ENCODE assay signal across 31 mouse cellular contexts in genomic region chr9:34239531-34239930, GRCm38 (mm10).
DNase-seq lines count a peak whose midpoint lies in the region; ATAC-seq and TF ChIP-seq lines count a peak whose summit lies in the region.
"Had no signal": no experiment of that assay in that cellular context is flagged by ENCODE, and none has a peak within 500 bp of the region (broad histone marks: within the 10 kb centered on the region; RNA-seq: fewer than 3 reads in every experiment).

No protein-coding gene starts in this region.

- H3K27me3 ChIP-seq in midbrain, postnatal 0 days (ENCODE audit: insufficient read depth, low read length): no peaks in the 10 kb centered on the region
- H3K27me3 ChIP-seq in midbrain, embryonic 14.5 days (ENCODE audit: control insufficient read depth, insufficient read depth, low read length): no peaks in the 10 kb centered on the region
- H3K27me3 ChIP-seq: CH12.LX; embryonic facial prominence, embryonic 13.5 days; forebrain, embryonic 15.5 days; heart, embryonic 13.5 days had no signal

- H3K36me3 ChIP-seq in midbrain, postnatal 0 days (ENCODE audit: insufficient read depth, low read length): no peaks in the 10 kb centered on the region
- no peaks in the 10 kb centered on the region for H3K36me3 ChIP-seq in midbrain, embryonic 14.5 days (ENCODE audit: control insufficient read depth, insufficient read depth, low read length)
- H3K36me3 ChIP-seq: embryonic facial prominence, embryonic 10.5 days; embryonic facial prominence, embryonic 13.5 days; forebrain, embryonic 10.5 days; forebrain, embryonic 15.5 days; G1E; heart, embryonic 10.5 days; heart, embryonic 13.5 days had no signal

- no peak overlapping the region for H3K4me2 ChIP-seq in midbrain, postnatal 0 days (ENCODE audit: low read depth, low read length, poor library complexity, severe bottlenecking)
- H3K4me2 ChIP-seq in midbrain, embryonic 14.5 days (ENCODE audit: low read length): no peak overlapping the region
- H3K4me2 ChIP-seq: embryonic facial prominence, embryonic 13.5 days; forebrain, embryonic 15.5 days; heart, embryonic 13.5 days; hindbrain, embryonic 14.5 days had no signal

- H3K9me3 ChIP-seq in midbrain, postnatal 0 days (ENCODE audit: low read length): no peaks in the 10 kb centered on the region
- H3K9me3 ChIP-seq in midbrain, embryonic 14.5 days (ENCODE audit: control insufficient read depth, low read length): no peaks in the 10 kb centered on the region
- H3K9me3 ChIP-seq: embryonic facial prominence, embryonic 10.5 days; embryonic facial prominence, embryonic 13.5 days; forebrain, embryonic 10.5 days; forebrain, embryonic 15.5 days; heart, embryonic 10.5 days; heart, embryonic 13.5 days had no signal

- TF ChIP-seq CTCF in midbrain, postnatal 0 days (IDR thresholded peaks at IDR 0.05): no peak

- DNase-seq in cerebellum, postnatal 10 days: peak; percentile 38 to 49
- DNase-seq in cerebellum, postnatal 25 days: no peak
- DNase-seq in midbrain, postnatal 0 days (ENCODE audit: low spot score): peak; percentile 27
- no peak for DNase-seq in midbrain, embryonic 14.5 days
- DNase-seq in fat pad, adult 2 months (ENCODE audit: extremely low read depth, low read depth, low spot score): peak; percentile 28
- DNase-seq in layer of hippocampus, adult 11-12 months (ENCODE audit: low spot score): no peak
- no peak for DNase-seq in adrenal gland, adult 18-20 months (ENCODE audit: low spot score in 2 of 2)
- DNase-seq: adrenal gland, adult 2 months; adrenal gland, postnatal 14 days; B cell, adult 2 months; cerebellum, adult 11 months; cerebellum, adult 8-10 months; cerebellum, postnatal 36 days; embryo, embryonic 11 days; gastrocnemius, postnatal 25 days; heart, adult 2 months; heart, postnatal 14 days; heart, postnatal 4 days had no signal

- WGBS in midbrain, postnatal 0 days: 90% methylated on average over 2 of the region's 2 CpGs
- 83% methylated on average over 2 of the region's 2 CpGs for WGBS in midbrain, embryonic 14.5 days

- no peak overlapping the region for H3K4me3 ChIP-seq in midbrain, postnatal 0 days (ENCODE audit: low read depth, low read length)
- H3K4me3 ChIP-seq in midbrain, embryonic 14.5 days (replicated peaks; ENCODE audit: low read depth, low read length): no peak overlapping the region
- H3K4me3 ChIP-seq: embryonic facial prominence, embryonic 10.5 days; embryonic facial prominence, embryonic 13.5 days; erythroblast, embryonic 14.5 days; forebrain, embryonic 10.5 days; forebrain, embryonic 15.5 days; heart, adult 2 months; heart, embryonic 10.5 days; heart, embryonic 13.5 days had no signal

- no peak for ATAC-seq in midbrain, postnatal 0 days (ENCODE audit: low FRiP score)
- ATAC-seq in midbrain, embryonic 14.5 days (ENCODE audit: low FRiP score, low TSS enrichment): no peak
- ATAC-seq: forebrain, embryonic 15.5 days; hindbrain, postnatal 0 days; inflammation-experienced regulatory T-cells, adult 6 months; intestine, embryonic 16.5 days had no signal

- no peaks in the 10 kb centered on the region for H3K4me1 ChIP-seq in midbrain, postnatal 0 days (ENCODE audit: insufficient read depth, low read length)
- H3K4me1 ChIP-seq in midbrain, embryonic 14.5 days (ENCODE audit: control insufficient read depth, insufficient read depth, low read length): no peaks in the 10 kb centered on the region
- H3K4me1 ChIP-seq: embryonic facial prominence, embryonic 10.5 days; embryonic facial prominence, embryonic 13.5 days; forebrain, embryonic 15.5 days; heart, embryonic 10.5 days had no signal

- no peak overlapping the region for H3K27ac ChIP-seq in midbrain, postnatal 0 days (ENCODE audit: low read depth, low read length)
- H3K27ac ChIP-seq in midbrain, embryonic 14.5 days (replicated peaks; ENCODE audit: low read depth, low read length): no peak overlapping the region
- H3K27ac ChIP-seq: embryonic facial prominence, embryonic 10.5 days; embryonic facial prominence, embryonic 13.5 days; forebrain, embryonic 10.5 days; forebrain, embryonic 15.5 days; heart, adult 2 months; heart, embryonic 10.5 days; heart, embryonic 13.5 days; hindbrain, embryonic 14.5 days; hindbrain, postnatal 0 days had no signal

- H3K9ac ChIP-seq in midbrain, postnatal 0 days (replicated peaks; ENCODE audit: low read length, poor library complexity, severe bottlenecking): no peak overlapping the region
- no peak overlapping the region for H3K9ac ChIP-seq in midbrain, embryonic 14.5 days (replicated peaks; ENCODE audit: low read length)
- H3K9ac ChIP-seq: embryonic facial prominence, embryonic 13.5 days; forebrain, embryonic 15.5 days; heart, embryonic 13.5 days; hindbrain, embryonic 14.5 days had no signal

Comparison
In these comparisons a context has a peak if more than half of its experiments do, and no peak if none do; other contexts are left out.
1. DNase-seq: peak in cerebellum, postnatal 10 days (2 of 2), midbrain, postnatal 0 days (single experiment) and fat pad, adult 2 months (single experiment); none in cerebellum, postnatal 25 days (0 of 2), midbrain, embryonic 14.5 days (single experiment), layer of hippocampus, adult 11-12 months (single experiment) and adrenal gland, adult 18-20 months (0 of 2).